Mouse (Mus musculus) kidney, embryonic 14.5 days (tissue): Measurements from ENCODE around the gene Fam71d. TPM values are rescaled to one million over a fixed set of nuclear protein-coding genes. Genes with fewer than 3 reads are reported as not detected.
A peak's percentile ranks its signal among the peaks of the same experiment; 100 is the strongest.

Experiments used
- ATAC-seq: fragments of 200-750 bp; cut with Nextera tagmentation; 2 replicates; pipeline ENCODE4 v1.8.0; 2017; ENCODE audit warnings: moderate number of reproducible peaks, mild to moderate bottlenecking, moderate TSS enrichment, moderate library complexity; ENCODE audit not compliant: low FRiP score, low TSS enrichment
- H3K27ac ChIP-seq: fragments of 300-500 bp; sonication (generic); 2 replicates; pipeline ENCODE4 v1.5.1; 2014; ENCODE audit warnings: low read depth, mild to moderate bottlenecking, low read length, moderate library complexity, mixed read lengths
- H3K27me3 ChIP-seq: fragments of 300-500 bp; sonication (generic); 2 replicates; pipeline ENCODE4 v1.6.1; 2014; ENCODE audit warnings: mild to moderate bottlenecking, low read length; ENCODE audit not compliant: control insufficient read depth, insufficient read depth
- H3K36me3 ChIP-seq: fragments of 300-500 bp; sonication (generic); 2 replicates; pipeline ENCODE4 v1.6.1; 2014; ENCODE audit warnings: low read length, mixed read lengths; ENCODE audit not compliant: control insufficient read depth, insufficient read depth
- H3K4me1 ChIP-seq: fragments of 300-500 bp; sonication (generic); 2 replicates; pipeline ENCODE4 v1.6.1; 2014; ENCODE audit warnings: low read length, mixed read lengths; ENCODE audit not compliant: control insufficient read depth, insufficient read depth
- H3K4me2 ChIP-seq: fragments of 300-500 bp; sonication (generic); replicated peaks from 2 replicates; pipeline ENCODE4 v1.6.1; 2014; ENCODE audit warnings: low read depth, mild to moderate bottlenecking, low read length
- H3K4me3 ChIP-seq: fragments of 300-500 bp; sonication (generic); 2 replicates; pipeline ENCODE4 v1.5.1; 2014; ENCODE audit warnings: mild to moderate bottlenecking, low read length
- H3K9ac ChIP-seq: fragments of 300-500 bp; sonication (generic); 2 replicates; pipeline ENCODE4 v1.6.1; 2014; ENCODE audit warnings: low read depth, mild to moderate bottlenecking, low read length, moderate library complexity
- H3K9me3 ChIP-seq: fragments of 300-500 bp; sonication (generic); 2 replicates; pipeline ENCODE4 v1.6.1; 2016; ENCODE audit warnings: low read length; ENCODE audit not compliant: control insufficient read depth
- WGBS: fragments of 180-500 bp; shearing (Covaris S2); extraction: QIAGEN DNeasy Blood & Tissue Kit; methylation state at CpG from one replicate; pipeline ENCODE4 v1.1.7; 2014; 5-methylcytosine and 5-hydroxymethylcytosine counted together
- polyA plus RNA-seq: library from polyadenylated mRNA; unstranded; fragments of >200 nt; fragmentation: Nextera tagmentation; extraction: Ambion mirVana; gene quantifications from 2 replicates; pipeline ENCODE4 v1.2.1, GENCODE M21; 2014

The Fam71d gene
- polyA plus RNA-seq, 1 experiment from 2014 or later, result 0.28 TPM

DNA sequence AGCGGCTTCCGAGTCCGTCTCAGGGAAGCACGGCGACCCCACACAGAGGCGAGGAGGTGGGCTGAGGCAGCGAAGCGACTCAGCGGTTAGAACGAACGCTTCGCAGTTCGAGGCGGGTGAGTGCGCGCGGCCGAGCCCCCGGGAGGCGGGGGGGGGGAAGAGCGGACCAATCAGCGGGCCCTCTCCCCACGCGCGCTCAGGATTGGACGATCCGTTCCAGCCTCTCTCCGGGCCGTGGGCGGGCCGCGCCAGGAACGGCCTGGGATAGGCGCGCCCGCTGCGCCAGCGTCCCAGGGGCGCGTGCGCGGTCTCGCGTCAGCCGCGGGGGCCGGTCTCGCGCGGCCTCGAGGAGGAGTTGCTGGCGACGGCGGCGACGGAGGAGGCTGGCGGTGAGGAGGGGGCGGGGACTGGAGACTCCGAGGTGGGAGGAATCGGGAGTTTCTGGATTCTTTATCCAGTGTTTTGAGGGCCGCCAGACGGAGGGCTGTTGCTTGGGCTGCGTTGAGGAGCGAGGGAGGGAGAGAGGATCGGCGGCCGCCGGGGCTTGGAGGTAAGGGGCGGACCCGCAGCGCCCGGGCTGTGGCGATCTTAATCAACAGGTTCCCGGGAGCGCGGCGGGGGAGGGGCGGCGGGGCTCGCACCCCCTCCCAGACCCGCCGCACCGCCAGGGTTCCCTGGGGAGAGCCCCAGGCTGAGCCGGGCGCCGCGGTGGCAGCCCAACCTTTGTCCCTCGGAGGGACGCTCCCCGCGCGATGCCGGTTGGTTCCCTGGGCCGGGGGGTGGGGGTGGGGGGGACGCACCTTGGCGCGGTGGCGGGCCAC, 57.4 kb downstream of the Fam71d start, which contains the start of gene Mpp5:
Gene Mpp5 (plus strand): TSS at position 351 of the 821 bp plus-strand sequence.
- Histone ChIP-seq H3K4me3 (peak within 1 kb of the TSS; percentile 65), H3K9me3 (no peaks in the 10 kb centered on the region), H3K9ac (peak within 1 kb of the TSS; percentile 75), H3K27ac (peak within 1 kb of the TSS; percentile 96), H3K4me2 (peak within 1 kb of the TSS; percentile 95), H3K36me3 (no peaks in the 10 kb centered on the region), H3K4me1 (0 out of 2 replicates have a peak, but pooled peaks cover 6% of the 10 kb centered on the region), H3K27me3 (peaks cover 4% of the 10 kb centered on the region; the same call in 1 of the 2 replicates)
- WGBS, result under 1% methylated on average over 93 of the region's 98 CpGs
- peak; percentile 100 for ATAC-seq

DNA sequence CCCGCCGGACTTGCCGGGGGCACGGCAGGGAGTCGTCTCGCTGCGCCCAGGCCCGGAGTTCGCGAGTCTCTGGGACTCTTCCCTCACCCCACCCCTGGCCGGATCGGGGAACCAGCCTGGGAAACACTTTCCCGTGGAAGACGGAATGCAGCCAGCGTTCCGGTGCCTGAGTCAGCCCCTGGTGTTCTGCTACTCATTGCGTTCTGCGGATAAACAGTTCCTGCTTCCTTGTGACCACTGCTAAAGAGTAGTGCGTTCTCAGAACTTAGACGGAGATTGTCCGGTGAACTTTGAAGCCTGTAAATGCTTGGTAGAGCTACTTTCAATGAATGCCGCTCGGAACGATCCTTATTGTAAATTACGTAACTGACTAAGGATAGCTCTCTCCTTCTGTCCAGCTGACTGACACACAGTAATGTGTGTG, 58.1 kb downstream of the Fam71d start:
- Histone ChIP-seq H3K4me1 (0 out of 2 replicates have a peak, but pooled peaks cover 6% of the 10 kb centered on the region), H3K9me3 (no peaks in the 10 kb centered on the region), H3K4me3 (peak overlapping the region; percentile 65), H3K27me3 (peaks cover 4% of the 10 kb centered on the region; the same call in 1 of the 2 replicates), H3K4me2 (peak overlapping the region; percentile 34), H3K9ac (peak overlapping the region; percentile 75), H3K36me3 (no peaks in the 10 kb centered on the region), H3K27ac (peak overlapping the region; percentile 96)
- peak; percentile 59 for ATAC-seq
- WGBS, result 0% methylated on average over 25 of the region's 25 CpGs

DNA sequence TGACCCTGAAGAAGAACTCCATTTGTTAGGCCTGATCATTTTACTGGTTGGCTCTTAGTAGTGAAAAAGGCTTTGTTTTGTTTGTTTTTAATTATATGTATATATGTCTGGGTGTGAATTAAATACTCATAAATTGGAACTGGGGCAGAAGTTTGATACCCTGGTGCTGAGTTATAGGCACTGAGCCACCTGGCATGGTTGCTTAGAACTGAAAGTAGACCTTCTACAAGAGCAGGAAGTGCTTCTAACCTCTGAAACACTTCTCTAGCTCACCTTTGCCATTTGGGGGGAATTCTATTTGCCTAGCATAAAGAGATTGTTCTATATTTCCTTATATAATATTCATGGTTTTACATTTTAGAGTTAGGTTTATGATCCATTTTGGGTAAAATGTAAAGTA, 70.6 kb downstream of the Fam71d start:
- no peak overlapping the region for H3K4me2 ChIP-seq
- no peaks in the 10 kb centered on the region for H3K27me3 ChIP-seq
- H3K27ac ChIP-seq, result no peak overlapping the region
- H3K4me1 ChIP-seq, result no peaks in the 10 kb centered on the region
- no peak overlapping the region for H3K9ac ChIP-seq
- no peak overlapping the region for H3K4me3 ChIP-seq
- H3K9me3 ChIP-seq, result no peaks in the 10 kb centered on the region
- no peaks in the 10 kb centered on the region for H3K36me3 ChIP-seq
- no peak for ATAC-seq

DNA sequence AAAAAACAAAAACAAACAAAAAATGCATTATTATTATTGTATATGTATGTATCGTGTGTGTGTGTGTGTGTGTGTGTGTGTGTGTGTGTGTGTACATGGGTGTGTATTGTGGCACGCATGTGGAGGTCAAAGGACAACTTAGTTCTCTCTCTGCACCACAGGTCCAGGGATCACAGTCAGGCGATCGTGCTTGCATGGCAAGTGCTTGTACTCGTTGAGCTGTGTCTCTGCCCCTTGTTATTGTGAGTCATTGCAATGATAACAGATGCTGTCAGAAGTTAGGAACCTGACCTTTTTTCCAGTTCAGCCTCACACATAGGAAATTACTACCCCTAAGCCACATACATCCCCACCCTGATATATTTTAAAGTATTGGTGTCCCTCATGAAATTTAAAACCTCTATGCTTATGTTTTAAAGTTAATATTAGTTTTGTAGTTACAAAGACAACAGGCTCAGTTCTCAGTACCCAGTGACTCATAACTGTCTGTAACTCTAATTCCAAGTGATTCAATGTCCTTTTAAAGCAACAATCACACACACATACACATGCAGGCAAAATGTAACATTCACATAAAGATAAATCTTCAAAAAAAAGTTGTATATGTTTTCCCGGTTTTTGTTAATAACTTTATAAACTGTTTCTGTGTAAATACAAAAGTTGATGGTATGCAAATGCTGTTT, 77.8 kb downstream of the Fam71d start:
- Histone ChIP-seq H3K9ac (no peak overlapping the region), H3K27ac (no peak overlapping the region), H3K4me2 (no peak overlapping the region), H3K27me3 (no peaks in the 10 kb centered on the region), H3K36me3 (no peaks in the 10 kb centered on the region), H3K4me1 (no peaks in the 10 kb centered on the region), H3K4me3 (no peak overlapping the region), H3K9me3 (no peaks in the 10 kb centered on the region)
- WGBS, result 52% methylated on average over 6 of the region's 6 CpGs
- no peak for ATAC-seq

DNA sequence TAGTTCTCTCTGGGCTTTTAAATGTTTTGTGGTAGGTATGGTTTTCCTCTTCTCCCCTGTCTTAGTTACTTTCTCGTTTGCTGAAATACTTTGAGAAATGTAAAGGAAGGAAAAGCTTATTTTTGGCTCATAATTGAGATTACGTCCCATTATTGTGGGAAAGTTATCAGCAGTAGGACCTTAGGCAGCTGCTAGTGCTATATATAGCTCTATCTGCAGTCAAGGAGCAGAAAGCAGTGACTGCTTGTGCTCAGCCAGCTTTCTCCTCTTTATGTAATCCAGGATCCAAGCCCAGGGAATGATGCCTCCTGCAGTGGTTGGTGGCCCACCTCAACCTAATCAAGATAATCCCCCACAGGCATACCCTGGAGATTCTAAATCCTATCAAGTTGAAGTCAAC, 81.9 kb downstream of the Fam71d start:
- Histone ChIP-seq H3K27ac (no peak overlapping the region), H3K27me3 (no peaks in the 10 kb centered on the region), H3K4me2 (no peak overlapping the region), H3K9ac (no peak overlapping the region), H3K9me3 (no peaks in the 10 kb centered on the region), H3K36me3 (no peaks in the 10 kb centered on the region), H3K4me1 (no peaks in the 10 kb centered on the region), H3K4me3 (no peak overlapping the region)
- 84% methylated on average over 2 of the region's 2 CpGs for WGBS
- ATAC-seq, result no peak

DNA sequence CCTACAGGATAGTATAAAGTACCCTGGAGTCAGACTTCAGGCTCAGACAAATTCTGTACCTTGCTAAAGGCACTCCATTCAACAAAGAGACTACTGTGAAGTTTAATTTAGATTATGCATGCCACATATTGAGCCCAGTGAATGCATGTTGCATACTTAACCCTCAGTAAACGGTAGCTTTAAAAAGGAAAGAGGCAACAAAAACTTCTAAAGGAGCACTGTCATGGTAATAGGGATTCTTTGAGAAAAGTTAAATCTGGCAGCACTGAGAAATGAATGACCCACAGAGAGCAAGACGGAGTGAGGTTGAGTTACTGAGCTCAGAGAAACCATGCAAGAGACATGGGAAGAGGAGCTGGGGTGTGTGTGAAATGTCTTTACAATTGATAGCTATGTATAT, 86.6 kb downstream of the Fam71d start:
- ATAC-seq, result no peak
- H3K4me3 ChIP-seq, result no peak overlapping the region
- WGBS, result 28% methylated on average over 2 of the region's 2 CpGs
- no peaks in the 10 kb centered on the region for H3K4me1 ChIP-seq
- H3K9me3 ChIP-seq, result no peaks in the 10 kb centered on the region
- no peak overlapping the region for H3K9ac ChIP-seq
- H3K27ac ChIP-seq, result no peak overlapping the region
- no peaks in the 10 kb centered on the region for H3K27me3 ChIP-seq
- no peak overlapping the region for H3K4me2 ChIP-seq
- no peaks in the 10 kb centered on the region for H3K36me3 ChIP-seq

DNA sequence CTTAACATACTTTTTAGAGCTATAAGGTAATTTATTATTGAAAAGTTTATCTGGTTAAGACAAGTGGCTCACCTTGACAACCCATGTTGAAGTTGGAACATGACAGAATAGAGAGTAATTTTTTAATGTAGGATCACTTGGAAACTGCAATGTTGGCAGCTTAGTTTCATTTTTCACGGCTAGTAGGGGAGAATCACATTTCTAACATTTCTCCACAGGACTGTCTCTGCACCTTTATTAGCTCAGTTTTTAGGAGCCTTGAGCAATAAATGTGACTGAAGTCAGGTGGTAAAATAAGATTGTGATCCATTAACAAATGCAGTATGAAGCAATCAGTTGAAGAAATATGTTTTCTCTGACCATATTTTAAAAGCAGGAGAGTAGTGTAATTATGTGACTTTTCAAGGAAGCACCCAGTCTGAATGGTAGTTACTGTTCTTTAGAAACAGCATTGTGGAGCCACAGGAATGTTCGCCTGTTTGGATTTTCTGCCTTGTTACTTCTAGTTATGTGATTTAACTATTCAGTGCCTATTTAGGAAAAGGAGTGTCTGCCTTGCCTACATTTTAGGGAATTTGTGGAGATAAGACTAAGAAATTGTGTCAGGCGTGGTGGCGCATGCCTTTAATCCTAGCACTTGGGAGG, 87.2 kb downstream of the Fam71d start:
- Histone ChIP-seq H3K36me3 (no peaks in the 10 kb centered on the region), H3K27me3 (no peaks in the 10 kb centered on the region), H3K27ac (no peak overlapping the region), H3K4me1 (no peaks in the 10 kb centered on the region), H3K4me3 (no peak overlapping the region), H3K4me2 (no peak overlapping the region), H3K9me3 (no peaks in the 10 kb centered on the region), H3K9ac (no peak overlapping the region)
- ATAC-seq, result no peak
- WGBS, result 69% methylated on average over 4 of the region's 4 CpGs
